Mouse (Mus musculus): ENCODE results near the gene Zfp940. TPM values are rescaled to one million over a fixed set of nuclear protein-coding genes. Genes with fewer than 3 reads are reported as not detected.

Gene Zfp940
- polyA plus RNA-seq, 1 experiment from 2014 or later, result 2.3 TPM

DNA sequence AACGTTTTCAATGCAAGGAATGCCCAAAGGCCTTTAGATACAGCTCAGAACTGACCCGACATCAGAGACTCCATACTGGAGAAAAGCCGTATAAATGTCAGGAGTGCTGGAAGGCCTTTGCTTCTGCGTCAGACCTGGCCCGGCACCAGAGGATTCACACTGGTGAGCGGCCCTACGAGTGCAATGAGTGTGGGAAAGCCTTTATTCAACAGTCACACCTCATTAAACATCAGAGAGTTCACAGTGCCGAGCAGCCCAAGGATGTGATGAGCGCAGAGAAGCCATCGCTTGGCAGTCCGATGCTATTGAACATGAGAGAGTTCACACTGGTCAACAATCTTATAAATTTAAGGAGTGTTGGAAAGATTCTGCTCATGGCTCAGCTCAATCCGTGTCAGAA lies 23.7 kb downstream of the Zfp940 start:
- H3K36me3 ChIP-seq (ENCODE audit: control insufficient read depth, insufficient read depth, low read length), result peaks cover 83% of the 10 kb centered on the region
- 93% methylated on average over 12 of the region's 12 CpGs for WGBS

DNA sequence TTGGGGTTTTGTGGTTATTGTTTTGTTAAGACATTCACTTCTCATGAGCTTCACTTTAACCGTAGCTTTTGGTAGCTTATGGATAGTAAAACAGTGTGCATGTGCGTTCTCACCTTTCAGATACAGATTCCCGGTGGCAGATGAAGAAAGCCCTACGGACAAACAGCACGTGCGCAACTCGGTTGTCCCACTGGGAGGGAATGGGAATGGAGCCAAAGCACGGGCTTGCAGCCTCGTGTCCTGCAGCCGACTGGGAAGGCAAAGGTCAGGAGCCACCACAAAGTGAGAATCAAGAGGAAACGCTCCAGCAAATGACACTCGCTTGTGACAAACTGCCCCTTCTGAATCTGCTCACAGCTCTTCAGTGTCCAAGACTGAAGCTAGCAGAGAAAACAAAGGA lies 25.5 kb downstream of the Zfp940 start:
- no peak for ATAC-seq (ENCODE audit: insufficient number of reproducible peaks, insufficient read depth, low FRiP score, low read depth)
- WGBS, result 90% methylated on average over 12 of the region's 12 CpGs
- Histone ChIP-seq H3K4me2 (ENCODE audit: low read length) (no peak overlapping the region), H3K27ac (replicated peaks in 1 of 2; ENCODE audit: control insufficient read depth in 1 of 2, insufficient read depth in 1 of 2, low read depth in 2 of 2, low read length in 2 of 2) (no peak overlapping the region), H3K27me3 (ENCODE audit: control insufficient read depth, insufficient read depth, low read length) (no peaks in the 10 kb centered on the region), H3K9ac (ENCODE audit: low read length) (no peak overlapping the region), H3K4me3 (ENCODE audit: control insufficient read depth in 1 of 2, insufficient read depth in 1 of 2, low read depth in 1 of 2, low read length in 2 of 2) (no peak overlapping the region), H3K4me1 (ENCODE audit: control insufficient read depth in 2 of 2, insufficient read depth in 2 of 2, low read length in 2 of 2) (no peaks in the 10 kb centered on the region; a peak in 1 of 4 replicates), H3K9me3 (ENCODE audit: control insufficient read depth, low read length) (0 out of 2 replicates have a peak, but pooled peaks cover 4% of the 10 kb centered on the region), H3K36me3 (ENCODE audit: control insufficient read depth, insufficient read depth, low read length) (peaks cover 93% of the 10 kb centered on the region)

More for the DNA sequence above, 23.7 kb downstream of the Zfp940 start:
- no peak for ATAC-seq (ENCODE audit: insufficient number of reproducible peaks, insufficient read depth, low FRiP score, low read depth)
- H3K9me3 ChIP-seq (ENCODE audit: control insufficient read depth, low read length), result 0 out of 2 replicates have a peak, but pooled peaks cover 4% of the 10 kb centered on the region
- H3K4me1 ChIP-seq (ENCODE audit: control insufficient read depth in 2 of 2, insufficient read depth in 2 of 2, low read length in 2 of 2), result no peaks in the 10 kb centered on the region; a peak in 1 of 4 replicates
- H3K4me2 ChIP-seq (ENCODE audit: low read length), result no peak overlapping the region
- no peaks in the 10 kb centered on the region for H3K27me3 ChIP-seq (ENCODE audit: control insufficient read depth, insufficient read depth, low read length)
- H3K27ac ChIP-seq (replicated peaks in 1 of 2; ENCODE audit: control insufficient read depth in 1 of 2, insufficient read depth in 1 of 2, low read depth in 2 of 2, low read length in 2 of 2), result no peak overlapping the region
- no peak overlapping the region for H3K9ac ChIP-seq (ENCODE audit: low read length)
- no peak overlapping the region for H3K4me3 ChIP-seq (ENCODE audit: control insufficient read depth in 1 of 2, insufficient read depth in 1 of 2, low read depth in 1 of 2, low read length in 2 of 2)

DNA sequence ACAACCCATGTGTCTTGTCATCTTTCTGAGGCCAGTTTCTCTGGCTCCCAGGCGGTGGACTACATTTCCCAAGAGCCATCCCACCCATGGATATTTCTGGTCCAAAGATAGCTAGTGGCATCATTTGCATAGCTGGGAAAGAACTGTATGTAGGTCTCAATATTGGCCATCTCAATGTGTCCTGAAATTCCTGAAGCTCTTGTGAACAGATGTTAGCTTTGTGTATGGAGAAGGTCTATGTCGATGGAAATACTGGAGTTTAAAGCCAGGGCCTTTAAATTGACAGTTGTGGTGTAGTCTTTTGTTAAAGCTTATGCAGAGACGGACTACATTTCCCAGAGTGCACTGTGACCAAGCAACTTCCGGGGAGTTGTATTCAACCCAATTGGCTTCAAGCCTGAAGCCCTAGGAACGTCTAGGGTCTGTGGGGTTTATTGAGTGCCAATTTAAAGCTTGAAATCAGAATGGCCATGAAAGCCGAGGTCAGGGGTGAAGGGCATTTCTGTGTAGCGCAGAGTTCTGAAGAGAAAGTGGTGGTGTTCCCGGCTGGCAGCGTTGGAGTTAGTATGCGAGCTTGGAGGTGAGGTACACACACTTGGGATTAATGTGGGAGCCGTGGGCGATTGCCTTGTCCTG lies 34.7 kb downstream of the Zfp940 start:
- H3K36me3 ChIP-seq (ENCODE audit: control insufficient read depth, insufficient read depth, low read length), result peaks cover 19% of the 10 kb centered on the region
- H3K9ac ChIP-seq (ENCODE audit: low read length), result peak overlapping the region; percentile 78
- peak overlapping the region; percentile 65 to 80 for H3K27ac ChIP-seq (replicated peaks in 1 of 2; ENCODE audit: control insufficient read depth in 1 of 2, insufficient read depth in 1 of 2, low read depth in 2 of 2, low read length in 2 of 2)
- ATAC-seq (ENCODE audit: insufficient number of reproducible peaks, insufficient read depth, low FRiP score, low read depth), result peak; percentile 46; the same call in 1 of the 2 replicates
- peak overlapping the region; percentile 85 for H3K4me2 ChIP-seq (ENCODE audit: low read length)
- H3K9me3 ChIP-seq (ENCODE audit: control insufficient read depth, low read length), result no peaks in the 10 kb centered on the region
- peak overlapping the region; percentile 75 to 83 for H3K4me3 ChIP-seq (ENCODE audit: control insufficient read depth in 1 of 2, insufficient read depth in 1 of 2, low read depth in 1 of 2, low read length in 2 of 2)
- WGBS, result under 1% methylated on average over 12 of the region's 12 CpGs
- H3K27me3 ChIP-seq (ENCODE audit: control insufficient read depth, insufficient read depth, low read length), result no peaks in the 10 kb centered on the region
- peaks cover 3 to 31% of the 10 kb centered on the region in 2 experiments for H3K4me1 ChIP-seq (ENCODE audit: control insufficient read depth in 2 of 2, insufficient read depth in 2 of 2, low read length in 2 of 2)

DNA sequence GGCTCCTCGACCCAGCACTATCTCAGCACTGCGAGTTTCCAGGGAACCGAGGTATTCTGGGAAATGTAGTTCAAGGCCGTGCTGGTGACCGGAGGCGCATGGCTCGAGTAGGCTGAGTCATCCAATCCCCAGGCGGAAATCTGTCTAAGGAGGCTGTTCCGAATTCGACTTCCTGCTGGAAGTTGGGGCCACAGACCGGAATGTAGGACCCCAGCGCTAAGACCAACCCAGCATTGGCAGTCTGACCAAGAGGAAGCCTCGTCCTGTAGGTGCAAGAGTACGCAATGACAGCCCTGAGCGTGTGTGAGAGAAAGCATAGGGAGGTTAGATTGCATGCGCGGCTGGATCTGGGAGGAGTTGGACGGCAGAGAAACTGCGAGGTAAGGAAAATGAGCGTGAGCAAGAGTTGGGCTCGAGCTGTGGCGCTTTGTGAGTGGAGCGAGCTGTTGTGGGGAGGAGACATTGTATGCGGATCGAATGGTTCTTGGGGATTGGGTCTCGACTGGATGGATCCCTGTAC lies 37.5 kb downstream of the Zfp940 start, which contains the start of gene Zfp790:
Zfp790 (plus strand) TSS at position 205 of the 520 bp plus-strand sequence.
- Histone ChIP-seq H3K27ac (replicated peaks in 1 of 2; ENCODE audit: control insufficient read depth in 1 of 2, insufficient read depth in 1 of 2, low read depth in 2 of 2, low read length in 2 of 2) (peak within 1 kb of the TSS; percentile 85 to 96), H3K36me3 (ENCODE audit: control insufficient read depth, insufficient read depth, low read length) (0 out of 2 replicates have a peak, but pooled peaks cover 3% of the 10 kb centered on the region), H3K9me3 (ENCODE audit: control insufficient read depth, low read length) (no peaks in the 10 kb centered on the region), H3K4me3 (ENCODE audit: control insufficient read depth in 1 of 2, insufficient read depth in 1 of 2, low read depth in 1 of 2, low read length in 2 of 2) (peak within 1 kb of the TSS; percentile 57 to 93), H3K4me2 (ENCODE audit: low read length) (peak within 1 kb of the TSS; percentile 92), H3K9ac (ENCODE audit: low read length) (peak within 1 kb of the TSS; percentile 86), H3K27me3 (ENCODE audit: control insufficient read depth, insufficient read depth, low read length) (no peaks in the 10 kb centered on the region), H3K4me1 (ENCODE audit: control insufficient read depth in 2 of 2, insufficient read depth in 2 of 2, low read length in 2 of 2) (peaks cover 3 to 31% of the 10 kb centered on the region in 2 experiments)
- under 1% methylated on average over 26 of the region's 26 CpGs for WGBS
- ATAC-seq (ENCODE audit: insufficient number of reproducible peaks, insufficient read depth, low FRiP score, low read depth), result peak; percentile 92

DNA sequence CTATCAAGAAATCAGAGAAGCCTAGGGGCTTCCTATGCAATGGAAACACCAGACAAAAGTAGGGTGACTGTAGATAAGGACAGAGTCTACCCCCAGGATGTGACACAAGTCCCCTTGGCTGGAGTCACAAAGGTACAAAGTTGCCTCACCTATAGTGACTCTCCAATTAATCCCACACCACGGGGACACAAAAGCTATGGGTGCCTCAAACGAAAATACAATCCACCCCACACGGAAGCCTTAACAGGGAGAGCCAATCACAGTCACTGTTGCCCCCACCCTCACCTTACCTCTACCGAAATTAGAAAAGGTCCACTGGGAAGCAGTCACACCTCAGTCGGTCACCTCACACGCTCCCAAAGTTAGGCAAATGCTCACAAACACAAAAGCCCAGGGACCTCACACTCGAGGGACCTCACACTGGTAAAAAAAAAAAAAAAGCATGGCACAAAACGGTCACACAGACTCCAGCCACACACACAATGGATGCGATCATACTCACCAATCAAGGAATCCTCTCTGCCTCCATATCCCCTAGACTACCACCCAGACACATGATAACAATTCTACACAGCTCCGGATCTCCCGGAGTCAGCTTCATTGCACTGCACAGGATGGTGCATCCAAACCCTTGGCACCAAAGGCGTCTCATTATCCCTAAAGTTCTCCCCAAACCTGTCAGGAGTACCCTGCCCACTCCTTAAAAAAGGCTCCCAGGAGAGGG lies 38.2 kb downstream of the Zfp940 start:
- Histone ChIP-seq H3K36me3 (ENCODE audit: control insufficient read depth, insufficient read depth, low read length) (no peaks in the 10 kb centered on the region), H3K4me3 (ENCODE audit: control insufficient read depth in 1 of 2, insufficient read depth in 1 of 2, low read depth in 1 of 2, low read length in 2 of 2) (peak overlapping the region; percentile 57 to 93), H3K27ac (replicated peaks in 1 of 2; ENCODE audit: control insufficient read depth in 1 of 2, insufficient read depth in 1 of 2, low read depth in 2 of 2, low read length in 2 of 2) (peak overlapping the region; percentile 48), H3K9me3 (ENCODE audit: control insufficient read depth, low read length) (no peaks in the 10 kb centered on the region), H3K27me3 (ENCODE audit: control insufficient read depth, insufficient read depth, low read length) (no peaks in the 10 kb centered on the region), H3K4me1 (ENCODE audit: control insufficient read depth in 2 of 2, insufficient read depth in 2 of 2, low read length in 2 of 2) (peaks cover 3 to 31% of the 10 kb centered on the region in 2 experiments), H3K4me2 (ENCODE audit: low read length) (peak overlapping the region; percentile 92), H3K9ac (ENCODE audit: low read length) (peak overlapping the region; percentile 74)
- WGBS, result under 1% methylated on average over 12 of the region's 12 CpGs
- 0 out of 2 replicates have a peak, but pooled peaks have one; percentile 2 for ATAC-seq (ENCODE audit: insufficient number of reproducible peaks, insufficient read depth, low FRiP score, low read depth)

DNA sequence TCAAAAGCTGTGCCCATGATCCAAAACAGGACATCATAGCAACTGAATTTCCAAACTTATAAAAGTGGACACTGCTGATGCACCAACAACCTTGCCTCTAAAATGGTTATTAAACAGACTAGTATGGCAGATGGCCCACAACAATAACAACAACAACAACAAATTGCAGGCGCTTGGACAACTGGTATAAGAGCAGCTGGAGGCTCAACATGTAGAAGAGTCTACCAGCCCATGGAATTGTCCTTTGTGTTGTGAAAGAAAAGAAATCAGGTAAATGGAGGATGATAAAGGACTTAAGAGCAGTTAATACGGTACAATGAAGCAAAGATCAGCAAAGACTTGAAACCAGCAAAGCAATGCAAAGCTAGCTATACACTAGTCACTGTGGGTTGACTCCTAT lies 39.1 kb downstream of the Zfp940 start:
- Histone ChIP-seq H3K4me1 (ENCODE audit: control insufficient read depth in 2 of 2, insufficient read depth in 2 of 2, low read length in 2 of 2) (peaks cover 3 to 25% of the 10 kb centered on the region in 2 experiments), H3K27ac (replicated peaks in 1 of 2; ENCODE audit: control insufficient read depth in 1 of 2, insufficient read depth in 1 of 2, low read depth in 2 of 2, low read length in 2 of 2) (no peak overlapping the region), H3K4me2 (ENCODE audit: low read length) (peak overlapping the region; percentile 92; the same call in 1 of the 2 replicates), H3K4me3 (ENCODE audit: control insufficient read depth in 1 of 2, insufficient read depth in 1 of 2, low read depth in 1 of 2, low read length in 2 of 2) (no peak overlapping the region), H3K9me3 (ENCODE audit: control insufficient read depth, low read length) (no peaks in the 10 kb centered on the region), H3K9ac (ENCODE audit: low read length) (no peak overlapping the region), H3K36me3 (ENCODE audit: control insufficient read depth, insufficient read depth, low read length) (no peaks in the 10 kb centered on the region), H3K27me3 (ENCODE audit: control insufficient read depth, insufficient read depth, low read length) (no peaks in the 10 kb centered on the region)
- no peak for ATAC-seq (ENCODE audit: insufficient number of reproducible peaks, insufficient read depth, low FRiP score, low read depth)
- WGBS, result 96% methylated on average over 2 of the region's 2 CpGs

DNA sequence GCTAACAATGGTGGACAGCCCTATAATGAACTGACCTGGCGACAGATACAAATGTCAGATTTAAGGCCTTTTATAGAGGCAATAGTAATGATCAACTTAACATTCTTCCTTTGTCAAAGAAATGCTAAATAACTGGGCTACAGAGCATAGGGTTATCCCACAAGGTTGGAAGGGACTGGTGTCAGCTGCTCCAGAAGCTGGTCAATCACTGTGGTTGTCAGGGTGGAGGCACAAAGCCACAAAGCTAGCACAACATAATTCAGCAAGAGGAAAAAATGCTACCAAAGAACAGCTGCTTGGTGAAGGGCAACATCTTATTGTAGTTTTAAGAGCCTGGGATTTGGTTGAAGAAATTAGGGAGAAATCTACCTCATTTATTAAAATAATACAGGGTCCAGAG lies 41.2 kb downstream of the Zfp940 start:
- Histone ChIP-seq H3K9me3 (ENCODE audit: control insufficient read depth, low read length) (no peaks in the 10 kb centered on the region), H3K27ac (replicated peaks in 1 of 2; ENCODE audit: control insufficient read depth in 1 of 2, insufficient read depth in 1 of 2, low read depth in 2 of 2, low read length in 2 of 2) (no peak overlapping the region), H3K36me3 (ENCODE audit: control insufficient read depth, insufficient read depth, low read length) (no peaks in the 10 kb centered on the region), H3K4me2 (ENCODE audit: low read length) (no peak overlapping the region), H3K4me1 (ENCODE audit: control insufficient read depth in 2 of 2, insufficient read depth in 2 of 2, low read length in 2 of 2) (peaks cover 3 to 16% of the 10 kb centered on the region in 2 experiments), H3K9ac (ENCODE audit: low read length) (no peak overlapping the region), H3K27me3 (ENCODE audit: control insufficient read depth, insufficient read depth, low read length) (no peaks in the 10 kb centered on the region), H3K4me3 (ENCODE audit: control insufficient read depth in 1 of 2, insufficient read depth in 1 of 2, low read depth in 1 of 2, low read length in 2 of 2) (no peak overlapping the region)
- 89% methylated on average over 1 of the region's 1 CpGs for WGBS
- ATAC-seq (ENCODE audit: insufficient number of reproducible peaks, insufficient read depth, low FRiP score, low read depth), result no peak
